Mouse (Mus musculus): ENCODE data around the gene Gnb5.

GRCm38 (mm10) chr9:75348641-75349040, 42.6 kb downstream of the Gnb5 start:
- no peak for TF ChIP-seq POLR2A (IDR thresholded peaks at IDR 0.05; ENCODE audit: borderline replicate concordance, control insufficient read depth, low read depth, low read length)
- no peak for TF ChIP-seq CTCF (IDR thresholded peaks at IDR 0.05; ENCODE audit: control insufficient read depth, insufficient read depth, low read length)

Measured in bone marrow, adult 2 months (tissue).